Mouse (Mus musculus) embryo, embryonic 11.5 days (tissue): ENCODE measurements at regions not wholly inside any gene's neighbourhood (a gene's known extent, or its start where the extent isn't known, plus 50 kb on each side); places are given as distances from the start of the nearest gene placed in this dataset.
A peak's percentile ranks its signal among the peaks of the same experiment; 100 is the strongest.

Experiments used
- DNase-seq: peaks from one replicate; pipeline ENCODE4 v3.0.0-alpha.2; 2012; ENCODE audit warnings: low read depth, low spot score

- no peak for DNase-seq
Measured at GRCm38 (mm10) chr9:23024061-23024460, 198.8 kb upstream of the Bmper start.

DNA sequence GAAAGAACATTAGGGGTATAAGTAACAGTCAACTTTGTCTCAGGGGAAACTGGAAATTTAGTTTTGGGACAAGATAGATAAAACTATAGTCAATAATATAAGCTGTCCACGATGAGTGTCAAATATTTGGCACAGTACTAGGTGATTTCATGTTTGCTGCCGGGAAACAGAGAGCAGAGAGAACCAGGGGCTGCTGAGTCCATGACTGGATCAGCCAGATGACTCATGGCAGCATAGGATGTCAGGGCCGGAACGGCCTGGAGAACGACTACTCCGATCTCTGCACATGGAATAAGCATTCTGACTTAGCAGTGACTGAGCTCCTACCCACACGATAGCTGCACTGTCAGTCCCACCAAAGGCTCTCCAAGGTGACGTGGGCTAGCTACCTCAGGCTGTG, 197.6 kb upstream of the Bmper start:
- no peak for DNase-seq

DNA sequence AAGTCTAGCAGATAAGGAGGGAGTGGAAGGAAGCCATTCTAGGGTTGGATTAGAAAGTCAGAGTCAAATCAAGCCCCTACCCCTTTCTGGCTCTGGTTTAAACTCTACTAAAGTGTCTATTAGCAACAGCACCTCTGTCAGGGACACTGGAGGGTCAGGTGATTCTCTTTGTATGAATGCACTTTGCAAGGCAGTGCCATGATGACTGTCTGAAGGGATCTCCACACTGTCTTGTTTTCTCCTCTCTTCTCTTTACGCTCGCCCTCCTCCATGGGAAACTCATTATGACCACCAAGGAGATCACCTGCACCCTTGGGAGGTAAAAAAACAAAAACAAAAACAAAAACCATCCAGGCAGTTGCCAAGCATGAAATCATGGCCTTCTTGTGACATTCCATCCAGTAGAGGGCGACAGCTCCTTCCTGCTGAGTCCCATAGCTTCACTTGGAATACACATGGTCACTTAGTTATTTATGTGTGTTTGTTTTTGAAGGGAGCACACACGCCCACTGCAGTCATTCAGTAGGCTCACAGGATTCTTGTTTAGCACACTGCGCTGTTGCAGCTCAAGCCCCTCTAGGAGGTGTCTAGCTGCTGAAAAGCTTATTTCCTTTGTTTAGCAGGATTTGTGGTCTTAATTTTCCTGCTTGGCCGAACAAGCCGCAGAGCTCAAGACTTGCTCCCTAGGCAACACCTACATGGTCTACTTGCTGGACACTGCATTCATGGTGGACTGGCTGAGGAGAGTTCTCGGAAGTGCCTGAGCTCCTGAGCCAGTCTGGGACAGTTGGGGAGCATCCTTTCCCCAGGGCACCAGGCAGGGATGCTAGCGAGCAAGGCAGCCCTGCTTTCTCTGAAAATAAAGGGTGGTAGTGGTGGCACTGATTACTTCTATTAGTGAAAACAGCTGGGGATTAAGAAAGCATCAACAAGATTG, 195.2 kb upstream of the Bmper start:
- peak; percentile 65 for DNase-seq

GRCm38 (mm10) chr9:23029421-23029820, 193.5 kb upstream of the Bmper start:
- no peak for DNase-seq

DNA sequence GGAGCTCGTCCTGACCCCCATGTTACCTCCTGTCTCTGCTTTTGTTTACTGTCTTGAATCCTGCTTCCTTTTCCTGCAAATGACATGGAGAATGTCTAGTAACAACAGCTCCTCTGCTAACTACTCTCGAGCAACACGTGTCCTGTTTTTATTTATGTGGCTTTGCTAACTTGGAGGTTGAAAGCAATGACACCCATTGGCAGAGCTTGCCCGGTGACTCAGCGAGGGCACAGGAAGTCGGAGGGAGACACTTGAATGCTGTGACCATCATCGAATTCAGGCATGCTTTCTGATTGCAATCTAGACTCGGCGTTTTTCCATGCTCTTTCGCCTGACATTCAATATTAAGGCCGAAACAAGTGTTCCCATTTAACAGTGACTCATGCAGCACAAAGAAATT, 192.7 kb upstream of the Bmper start:
- no peak for DNase-seq

DNA sequence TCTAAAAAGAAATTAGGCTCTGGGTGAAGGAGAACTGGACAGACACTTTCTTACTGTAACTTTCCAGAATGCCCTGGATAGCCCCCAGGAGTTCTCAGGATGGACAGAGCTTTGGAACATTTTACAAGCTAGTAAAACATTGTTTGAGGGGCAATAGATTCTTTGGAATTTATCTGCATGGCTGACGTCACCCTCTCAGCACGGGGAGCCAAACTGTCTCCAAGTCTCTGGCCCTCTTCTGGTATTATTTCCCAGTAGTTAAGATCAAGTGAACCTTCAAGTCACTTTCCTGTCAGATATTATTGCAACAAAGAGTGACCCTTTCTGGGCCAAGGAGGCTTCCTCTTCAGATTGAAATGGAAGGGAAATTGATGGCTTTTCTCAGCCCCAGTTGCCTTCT, 192.3 kb upstream of the Bmper start:
- DNase-seq, result no peak

GRCm38 (mm10) chr9:23031916-23032315, 191.0 kb upstream of the Bmper start:
- no peak for DNase-seq

DNA sequence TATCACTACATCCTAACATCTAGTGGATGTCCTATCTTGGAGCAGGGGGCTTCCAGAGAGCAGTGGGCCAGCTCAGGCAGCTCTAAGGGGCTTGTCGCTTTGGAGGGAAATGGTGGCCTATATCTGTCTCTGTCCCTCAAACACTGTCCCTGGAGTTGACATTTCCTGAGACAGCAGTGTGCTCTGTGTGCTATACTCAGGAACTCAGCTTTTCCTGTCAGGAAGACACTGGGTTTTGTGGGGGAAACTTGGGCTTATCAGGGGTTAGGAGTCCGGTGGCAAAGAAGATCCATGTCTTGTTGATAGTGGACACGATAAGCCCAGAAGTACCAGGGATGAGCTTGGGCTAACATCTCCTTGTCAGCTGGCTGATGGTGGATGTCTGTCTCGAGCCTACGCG, 187.6 kb upstream of the Bmper start:
- DNase-seq, result no peak

- no peak for DNase-seq
Measured at GRCm38 (mm10) chr9:23035901-23036610, 186.8 kb upstream of the Bmper start.

GRCm38 (mm10) chr9:23037513-23037914, 185.4 kb upstream of the Bmper start:
- DNase-seq, result no peak

DNA sequence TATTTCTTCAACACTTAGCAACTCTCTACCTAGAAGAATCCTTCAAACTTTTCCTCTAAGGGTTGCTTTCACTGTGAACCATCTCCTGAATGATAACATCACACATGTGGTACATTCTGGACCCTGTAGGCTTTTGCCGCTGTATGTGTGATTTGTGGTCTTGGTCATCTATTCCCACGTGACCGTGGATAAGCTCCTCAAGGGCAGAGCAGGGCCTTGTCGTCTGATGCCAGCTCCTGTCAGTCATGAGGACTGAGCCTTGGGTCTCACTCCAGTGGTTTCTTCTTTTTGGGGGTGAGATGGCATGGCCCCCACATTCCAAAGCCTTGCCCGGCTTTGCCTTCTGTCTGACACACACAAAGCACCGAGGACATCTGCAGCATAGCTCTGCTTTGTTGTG, 183.3 kb upstream of the Bmper start:
- DNase-seq, result no peak

- DNase-seq, result no peak
Measured at GRCm38 (mm10) chr9:23041025-23041424, 181.9 kb upstream of the Bmper start.

DNA sequence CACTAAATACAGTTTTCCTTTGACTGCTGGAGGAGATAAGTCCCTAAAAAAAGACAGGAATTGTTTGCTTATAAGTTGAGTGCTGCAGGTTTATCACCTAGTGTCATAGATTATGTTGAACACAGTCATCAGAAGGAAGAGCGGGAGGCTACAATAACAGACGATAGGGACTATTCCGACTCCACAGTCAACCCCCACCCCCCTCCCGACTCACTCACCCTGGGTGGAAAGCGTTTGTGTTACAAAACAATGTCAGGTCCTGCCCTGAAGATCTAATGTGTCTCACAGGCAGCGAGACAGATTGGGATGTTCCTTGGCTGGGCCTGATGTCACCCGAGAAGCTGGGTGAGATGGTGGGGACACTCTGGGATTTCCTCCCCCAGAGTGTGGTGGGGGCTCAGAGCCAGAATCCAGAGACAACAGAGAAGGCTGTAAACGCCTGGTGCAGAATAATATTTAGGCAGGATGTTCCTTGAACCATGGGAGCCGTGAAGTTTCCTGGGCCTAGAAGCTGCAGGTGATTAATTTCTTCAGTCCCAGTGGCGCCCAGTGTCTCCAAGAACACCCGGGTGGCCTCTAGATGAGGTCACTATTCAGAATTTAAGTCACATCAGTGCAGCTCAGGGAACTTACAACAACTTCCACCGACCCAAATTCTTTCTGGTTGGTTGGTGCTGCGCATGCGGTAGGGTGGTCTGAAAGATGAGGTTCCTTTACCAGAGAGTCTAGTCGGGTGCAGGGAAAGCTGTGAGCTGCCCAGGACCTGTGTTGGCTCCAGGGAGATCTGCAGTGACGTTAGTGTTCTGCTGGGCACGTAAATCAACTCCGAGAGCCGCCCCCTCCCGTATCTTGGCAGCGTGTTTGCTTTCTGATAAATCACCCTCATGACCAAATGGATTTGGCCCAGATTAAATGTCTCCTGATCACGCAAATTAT, 181.1 kb upstream of the Bmper start:
- DNase-seq, result no peak

- DNase-seq, result no peak
Measured at GRCm38 (mm10) chr9:23043006-23043405, 179.9 kb upstream of the Bmper start.

GRCm38 (mm10) chr9:23045486-23045885, 177.4 kb upstream of the Bmper start:
- no peak for DNase-seq

- DNase-seq, result no peak
Measured at GRCm38 (mm10) chr9:23050751-23051150, 172.1 kb upstream of the Bmper start.

DNA sequence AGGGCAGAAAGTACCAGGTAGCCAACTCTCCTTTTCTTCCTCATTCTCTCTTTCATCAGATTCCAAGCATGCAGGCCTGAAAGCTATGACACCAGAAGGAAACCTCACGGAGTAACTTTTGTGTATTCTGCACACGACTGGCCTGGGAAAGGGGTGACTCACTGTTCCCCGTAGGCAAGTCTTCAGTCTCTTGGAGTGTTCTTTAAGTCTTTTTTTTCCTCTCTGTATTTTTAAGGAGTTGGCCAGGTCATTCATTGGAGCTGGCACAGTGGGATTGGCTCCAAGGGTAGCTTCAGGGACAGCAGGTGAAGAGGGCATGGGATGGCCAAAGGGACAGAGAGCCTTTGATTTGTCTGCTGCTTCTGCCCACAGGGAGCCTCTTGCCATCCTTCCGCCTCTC, 163.3 kb upstream of the Bmper start:
- DNase-seq, result no peak

- no peak for DNase-seq
Measured at GRCm38 (mm10) chr9:23060526-23060925, 162.3 kb upstream of the Bmper start.

DNA sequence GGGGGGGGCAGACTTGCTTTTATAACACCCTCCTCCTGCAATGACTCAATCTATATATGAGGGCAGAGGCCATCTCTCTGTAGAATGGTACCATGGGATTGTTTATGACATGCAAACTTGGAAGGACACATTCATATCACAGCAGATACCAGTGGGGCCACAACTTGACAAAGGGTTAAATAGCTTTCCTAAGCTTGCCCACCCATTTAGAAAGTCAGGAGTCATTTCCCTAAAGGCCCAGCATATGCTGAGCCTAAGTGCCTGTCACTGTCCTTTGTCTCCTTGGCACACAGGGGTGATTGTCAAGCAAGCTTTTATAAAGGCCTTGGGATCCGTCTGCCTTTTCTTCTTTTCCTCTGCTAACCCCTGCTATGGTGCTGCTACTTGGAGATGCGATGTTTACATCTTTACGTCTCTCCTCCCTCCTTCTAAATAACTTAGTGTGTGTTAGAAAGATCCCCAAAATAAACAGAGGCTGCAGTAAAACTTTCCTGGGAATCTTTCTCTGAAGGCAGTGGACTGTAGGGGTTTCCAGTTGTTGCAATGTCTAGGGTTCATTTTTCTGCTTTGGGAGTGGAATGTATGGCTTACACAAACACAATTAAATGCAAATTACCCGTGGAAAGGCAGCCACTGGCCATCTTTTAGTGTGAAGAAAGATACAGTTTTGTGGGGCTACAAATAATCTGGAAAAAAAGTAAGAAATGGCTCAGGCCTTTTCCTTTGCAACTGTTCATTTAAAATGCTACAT, 161.5 kb upstream of the Bmper start:
- DNase-seq, result no peak

DNA sequence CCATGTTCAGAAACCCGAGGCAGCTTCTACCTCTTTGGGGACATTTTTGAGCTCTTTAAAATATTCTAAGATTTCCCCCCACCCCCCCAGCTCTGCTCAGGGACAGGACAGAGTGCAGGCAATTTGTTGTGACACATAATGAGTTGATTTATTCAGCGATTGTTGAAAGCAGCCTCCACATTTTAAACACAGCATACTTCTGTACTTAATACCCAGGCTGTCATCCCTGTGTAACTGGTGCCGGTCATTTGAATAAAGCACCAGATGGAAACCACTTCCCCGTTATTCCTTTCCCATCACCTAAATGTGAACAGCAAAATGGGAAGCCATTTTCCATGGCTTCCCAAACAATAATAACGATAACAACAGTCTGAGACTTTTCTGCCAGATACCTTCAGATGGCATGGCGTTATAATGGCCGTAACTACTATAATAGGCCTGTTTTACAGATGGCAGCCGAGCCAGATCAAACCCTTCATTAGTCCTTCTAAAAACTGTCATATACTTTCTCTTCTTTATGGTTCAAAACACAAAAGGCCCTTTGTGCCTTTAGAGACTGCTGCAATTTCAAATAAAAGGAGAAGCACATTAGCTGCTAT, 160.7 kb upstream of the Bmper start:
- no peak for DNase-seq
